Comparison of ENCODE assay signal across 8 mouse cellular contexts in genomic region chr16:38536544-38537146, GRCm38 (mm10). TPM values are rescaled to one million over a fixed set of nuclear protein-coding genes. Genes with fewer than 3 reads are reported as not detected.
DNase-seq lines count a peak whose midpoint lies in the region; ATAC-seq and TF ChIP-seq lines count a peak whose summit lies in the region.

No protein-coding gene starts in this region.

- H3K4me2 ChIP-seq in hindbrain, embryonic 12.5 days (replicated peaks): no peak overlapping the region
- H3K4me2 ChIP-seq in forebrain, postnatal 0 days (ENCODE audit: low read depth): no peak overlapping the region
- no peak overlapping the region for H3K4me2 ChIP-seq in hindbrain, postnatal 0 days (ENCODE audit: low read depth, low read length)
- no peak overlapping the region for H3K4me2 ChIP-seq in midbrain, embryonic 13.5 days (replicated peaks)

- H3K9me3 ChIP-seq in hindbrain, embryonic 10.5 days: no peaks in the 10 kb centered on the region
- no peaks in the 10 kb centered on the region for H3K9me3 ChIP-seq in hindbrain, embryonic 12.5 days (replicated peaks)
- no peaks in the 10 kb centered on the region for H3K9me3 ChIP-seq in forebrain, postnatal 0 days (ENCODE audit: low read length)
- H3K9me3 ChIP-seq in hindbrain, postnatal 0 days (ENCODE audit: low read length): no peaks in the 10 kb centered on the region
- no peaks in the 10 kb centered on the region for H3K9me3 ChIP-seq in midbrain, embryonic 13.5 days

- H3K27ac ChIP-seq in hindbrain, embryonic 10.5 days: no peak overlapping the region
- no peak overlapping the region for H3K27ac ChIP-seq in hindbrain, embryonic 12.5 days
- H3K27ac ChIP-seq in forebrain, postnatal 0 days (ENCODE audit: low read depth, low read length): no peak overlapping the region
- H3K27ac ChIP-seq in hindbrain, postnatal 0 days: no peak overlapping the region
- no peak overlapping the region for H3K27ac ChIP-seq in midbrain, embryonic 13.5 days
- H3K27ac ChIP-seq in spleen, adult 2 months (ENCODE audit: insufficient read depth, low read length): no peak overlapping the region

- peak; percentile 84 for TF ChIP-seq CTCF in forebrain, postnatal 0 days (IDR thresholded peaks at IDR 0.05; ENCODE audit: low read depth)
- TF ChIP-seq CTCF in hindbrain, postnatal 0 days (IDR thresholded peaks at IDR 0.05; ENCODE audit: low read depth): peak; percentile 85
- TF ChIP-seq CTCF in spleen, adult 2 months (IDR thresholded peaks at IDR 0.05; ENCODE audit: extremely low read depth, insufficient read depth, insufficient read length, insufficient replicate concordance): peak; percentile 70; the same call in 1 of the 2 replicates

- DNase-seq in hindbrain, embryonic 10.5 days (ENCODE audit: low spot score): peak; percentile 64
- peak; percentile 60 to 65 for DNase-seq in cerebellum, adult 18-20 months
- peak; percentile 84 for DNase-seq in forebrain, postnatal 0 days
- peak; percentile 82 for DNase-seq in hindbrain, postnatal 0 days (ENCODE audit: low spot score)
- peak; percentile 59 to 84 for DNase-seq in left cerebral cortex, postnatal 10 days (ENCODE audit: extremely low spot score in 1 of 2, low spot score in 2 of 2)
- peak; percentile 42 to 67 for DNase-seq in spleen, adult 2 months (ENCODE audit: low read depth in 1 of 2, low spot score in 2 of 2)

- ATAC-seq in hindbrain, embryonic 12.5 days (ENCODE audit: low FRiP score): no peak
- peak; percentile 66 for ATAC-seq in forebrain, postnatal 0 days
- ATAC-seq in hindbrain, postnatal 0 days: peak; percentile 65
- peak; percentile 34 for ATAC-seq in midbrain, embryonic 13.5 days

- WGBS in hindbrain, embryonic 10.5 days: 49% methylated on average over 8 of the region's 8 CpGs
- 52% methylated on average over 8 of the region's 8 CpGs for WGBS in hindbrain, embryonic 12.5 days
- WGBS in forebrain, postnatal 0 days: 38% methylated on average over 8 of the region's 8 CpGs
- 41% methylated on average over 8 of the region's 8 CpGs for WGBS in hindbrain, postnatal 0 days
- 42% methylated on average over 8 of the region's 8 CpGs for WGBS in midbrain, embryonic 13.5 days
- 54% methylated on average over 8 of the region's 8 CpGs for WGBS in spleen, adult 2 months

- H3K27me3 ChIP-seq in hindbrain, embryonic 10.5 days (ENCODE audit: insufficient read depth, poor library complexity, severe bottlenecking): no peaks in the 10 kb centered on the region
- H3K27me3 ChIP-seq in hindbrain, embryonic 12.5 days: no peaks in the 10 kb centered on the region
- H3K27me3 ChIP-seq in forebrain, postnatal 0 days (ENCODE audit: insufficient read depth, low read length): no peaks in the 10 kb centered on the region
- no peaks in the 10 kb centered on the region for H3K27me3 ChIP-seq in hindbrain, postnatal 0 days (ENCODE audit: insufficient read depth, low read length)
- no peaks in the 10 kb centered on the region for H3K27me3 ChIP-seq in midbrain, embryonic 13.5 days
- H3K27me3 ChIP-seq in spleen, adult 2 months (ENCODE audit: control insufficient read depth, insufficient read depth, low read length): no peaks in the 10 kb centered on the region

- TF ChIP-seq POLR2A in spleen, adult 2 months (IDR thresholded peaks at IDR 0.05; ENCODE audit: low read depth, low read length): no peak

- intact Hi-C loops in left cerebral cortex, postnatal 10 days (cut with DNase I): loop anchor here (10.0 kb wide), 1 partner anchor 208 kb away; the partner anchor contains the start of gene B4galt4

- H3K4me3 ChIP-seq in hindbrain, embryonic 10.5 days: no peak overlapping the region
- no peak overlapping the region for H3K4me3 ChIP-seq in hindbrain, embryonic 12.5 days
- H3K4me3 ChIP-seq in forebrain, postnatal 0 days (ENCODE audit: low read depth, low read length): no peak overlapping the region
- H3K4me3 ChIP-seq in hindbrain, postnatal 0 days (ENCODE audit: low read length): no peak overlapping the region
- H3K4me3 ChIP-seq in midbrain, embryonic 13.5 days (replicated peaks): no peak overlapping the region
- no peak overlapping the region for H3K4me3 ChIP-seq in spleen, adult 2 months (ENCODE audit: extremely low read depth, insufficient read depth, insufficient read length)

- H3K9ac ChIP-seq in hindbrain, embryonic 12.5 days: no peak overlapping the region
- H3K9ac ChIP-seq in forebrain, postnatal 0 days: no peak overlapping the region
- H3K9ac ChIP-seq in hindbrain, postnatal 0 days (replicated peaks; ENCODE audit: low read length): no peak overlapping the region
- no peak overlapping the region for H3K9ac ChIP-seq in midbrain, embryonic 13.5 days (replicated peaks)

- H3K36me3 ChIP-seq in hindbrain, embryonic 10.5 days: peaks cover 99% of the 10 kb centered on the region
- H3K36me3 ChIP-seq in hindbrain, embryonic 12.5 days: peaks cover 90% of the 10 kb centered on the region
- peaks cover 69% of the 10 kb centered on the region for H3K36me3 ChIP-seq in forebrain, postnatal 0 days (ENCODE audit: insufficient read depth)
- peaks cover 58% of the 10 kb centered on the region for H3K36me3 ChIP-seq in hindbrain, postnatal 0 days (ENCODE audit: insufficient read depth, low read length)
- peaks cover 95% of the 10 kb centered on the region for H3K36me3 ChIP-seq in midbrain, embryonic 13.5 days
- H3K36me3 ChIP-seq in spleen, adult 2 months (ENCODE audit: control insufficient read depth, insufficient read depth, low read length): peaks cover 20% of the 10 kb centered on the region

- H3K4me1 ChIP-seq in hindbrain, embryonic 10.5 days (replicated peaks): no peaks in the 10 kb centered on the region
- H3K4me1 ChIP-seq in hindbrain, embryonic 12.5 days: no peaks in the 10 kb centered on the region
- H3K4me1 ChIP-seq in forebrain, postnatal 0 days (ENCODE audit: insufficient read depth): no peaks in the 10 kb centered on the region
- no peaks in the 10 kb centered on the region for H3K4me1 ChIP-seq in hindbrain, postnatal 0 days (ENCODE audit: insufficient read depth, low read length)
- H3K4me1 ChIP-seq in midbrain, embryonic 13.5 days (replicated peaks): no peaks in the 10 kb centered on the region
- no peaks in the 10 kb centered on the region for H3K4me1 ChIP-seq in spleen, adult 2 months (ENCODE audit: control insufficient read depth, insufficient read depth, insufficient read length)

RNA-seq across cellular contexts. Expression of gene Poglut1, which starts 13.4 kb away (rescaled TPM):
- 61.3 and 66.9 TPM in 2 replicates for polyA plus RNA-seq in hindbrain, embryonic 10.5 days (2016; fragmentation: Nextera tagmentation; extraction: Ambion mirVana)
- polyA plus RNA-seq in hindbrain, embryonic 12.5 days (2016; fragmentation: Nextera tagmentation; extraction: Ambion mirVana): 73.5 and 76.8 TPM in 2 replicates
- total RNA-seq in forebrain, postnatal 0 days (2014; rRNA removed): 38.4 and 47.5 TPM in 2 replicates
- polyA plus RNA-seq in forebrain, postnatal 0 days (2015; fragmentation: Nextera tagmentation; extraction: Ambion mirVana): 29.8 and 36.5 TPM in 2 replicates
- total RNA-seq in hindbrain, postnatal 0 days (2014; rRNA removed): 35.8 and 48.5 TPM in 2 replicates
- polyA plus RNA-seq in hindbrain, postnatal 0 days (2015; fragmentation: Nextera tagmentation; extraction: Ambion mirVana): 37.1 and 40.4 TPM in 2 replicates
- total RNA-seq in left cerebral cortex, postnatal 10 days (2021): 10 to 100 TPM; 34.2 to 36.7 TPM
- polyA plus RNA-seq in midbrain, embryonic 13.5 days (2015; fragmentation: Nextera tagmentation; extraction: Ambion mirVana): 65.3 and 66.4 TPM in 2 replicates
- polyA plus RNA-seq in spleen, adult 2 months (2012; rRNA removed): 17.9 and 18.2 TPM in 2 replicates

RNA-seq across cellular contexts. Expression of gene Timmdc1, which starts 14.2 kb away (rescaled TPM):
- 36.1 and 36.7 TPM in 2 replicates for polyA plus RNA-seq in hindbrain, embryonic 10.5 days (2016; fragmentation: Nextera tagmentation; extraction: Ambion mirVana)
- polyA plus RNA-seq in hindbrain, embryonic 12.5 days (2016; fragmentation: Nextera tagmentation; extraction: Ambion mirVana): 31.6 and 35.1 TPM in 2 replicates
- total RNA-seq in forebrain, postnatal 0 days (2014; rRNA removed): 30.3 and 34.3 TPM in 2 replicates
- 22.2 and 27.2 TPM in 2 replicates for polyA plus RNA-seq in forebrain, postnatal 0 days (2015; fragmentation: Nextera tagmentation; extraction: Ambion mirVana)
- 18.0 and 24.1 TPM in 2 replicates for total RNA-seq in hindbrain, postnatal 0 days (2014; rRNA removed)
- polyA plus RNA-seq in hindbrain, postnatal 0 days (2015; fragmentation: Nextera tagmentation; extraction: Ambion mirVana): 26.3 and 27.9 TPM in 2 replicates
- total RNA-seq in left cerebral cortex, postnatal 10 days (2021): 10 to 100 TPM; 28.5 to 28.8 TPM
- polyA plus RNA-seq in midbrain, embryonic 13.5 days (2015; fragmentation: Nextera tagmentation; extraction: Ambion mirVana): 41.3 and 42.5 TPM in 2 replicates
- 7.8 and 14.8 TPM in 2 replicates for polyA plus RNA-seq in spleen, adult 2 months (2012; rRNA removed)

RNA-seq across cellular contexts. Expression of gene Tmem39a, which starts 21.9 kb away (rescaled TPM):
- polyA plus RNA-seq in hindbrain, embryonic 10.5 days (2016; fragmentation: Nextera tagmentation; extraction: Ambion mirVana): 69.4 and 92.4 TPM in 2 replicates
- polyA plus RNA-seq in hindbrain, embryonic 12.5 days (2016; fragmentation: Nextera tagmentation; extraction: Ambion mirVana): 65.3 and 67.4 TPM in 2 replicates
- total RNA-seq in forebrain, postnatal 0 days (2014; rRNA removed): 12.1 and 16.2 TPM in 2 replicates
- polyA plus RNA-seq in forebrain, postnatal 0 days (2015; fragmentation: Nextera tagmentation; extraction: Ambion mirVana): 14.4 and 16.2 TPM in 2 replicates
- 13.5 and 27.2 TPM in 2 replicates for total RNA-seq in hindbrain, postnatal 0 days (2014; rRNA removed)
- 15.4 and 17.6 TPM in 2 replicates for polyA plus RNA-seq in hindbrain, postnatal 0 days (2015; fragmentation: Nextera tagmentation; extraction: Ambion mirVana)
- 10 to 100 TPM; 19.5 to 22.9 TPM for total RNA-seq in left cerebral cortex, postnatal 10 days (2021)
- 40.6 and 47.1 TPM in 2 replicates for polyA plus RNA-seq in midbrain, embryonic 13.5 days (2015; fragmentation: Nextera tagmentation; extraction: Ambion mirVana)
- polyA plus RNA-seq in spleen, adult 2 months (2012; rRNA removed): 37.5 and 38.3 TPM in 2 replicates
